Mouse (Mus musculus) gastrocnemius, postnatal 36 days (tissue): ENCODE data around the gene Cacna2d1. TPM values are rescaled to one million over a fixed set of nuclear protein-coding genes. Genes with fewer than 3 reads are reported as not detected.

Experiments used
- DNase-seq, 2 experiments: peaks; one replicate each; pipeline ENCODE4 v3.0.0; 2022
- intact Hi-C: fragments of 180-260 bp; cut with DNase I; formaldehyde crosslinking; loops from one replicate; pipeline ENCODE4 v1.15.1; 2025
- long read RNA-seq, 2 experiments: library from polyadenylated mRNA; stranded (forward); transcript quantifications; one replicate each; pipeline ENCODE4 v2.0.0; 2021
- total RNA-seq, 2 experiments: library from RNA; stranded (reverse); gene quantifications; 2 replicates each; pipeline ENCODE4 v1.2.3; 2021

Gene Cacna2d1
- 100 to 1,000 TPM; 267 to 304 TPM for total RNA-seq
- long read RNA-seq, experiment 1, partial matches to known transcripts: 8 of 40 reads
- long read RNA-seq, experiment 1, other reads (novel, unspliced or antisense): 28 of 40 reads
- long read RNA-seq, experiment 2, transcript Cacna2d1-201 (39 exons, 3,933 nt): major isoform, 9 of 46 reads
- long read RNA-seq, experiment 2, partial matches to known transcripts: 35 of 46 reads
- long read RNA-seq, experiment 2, other reads (novel, unspliced or antisense): 2 of 46 reads

DNA sequence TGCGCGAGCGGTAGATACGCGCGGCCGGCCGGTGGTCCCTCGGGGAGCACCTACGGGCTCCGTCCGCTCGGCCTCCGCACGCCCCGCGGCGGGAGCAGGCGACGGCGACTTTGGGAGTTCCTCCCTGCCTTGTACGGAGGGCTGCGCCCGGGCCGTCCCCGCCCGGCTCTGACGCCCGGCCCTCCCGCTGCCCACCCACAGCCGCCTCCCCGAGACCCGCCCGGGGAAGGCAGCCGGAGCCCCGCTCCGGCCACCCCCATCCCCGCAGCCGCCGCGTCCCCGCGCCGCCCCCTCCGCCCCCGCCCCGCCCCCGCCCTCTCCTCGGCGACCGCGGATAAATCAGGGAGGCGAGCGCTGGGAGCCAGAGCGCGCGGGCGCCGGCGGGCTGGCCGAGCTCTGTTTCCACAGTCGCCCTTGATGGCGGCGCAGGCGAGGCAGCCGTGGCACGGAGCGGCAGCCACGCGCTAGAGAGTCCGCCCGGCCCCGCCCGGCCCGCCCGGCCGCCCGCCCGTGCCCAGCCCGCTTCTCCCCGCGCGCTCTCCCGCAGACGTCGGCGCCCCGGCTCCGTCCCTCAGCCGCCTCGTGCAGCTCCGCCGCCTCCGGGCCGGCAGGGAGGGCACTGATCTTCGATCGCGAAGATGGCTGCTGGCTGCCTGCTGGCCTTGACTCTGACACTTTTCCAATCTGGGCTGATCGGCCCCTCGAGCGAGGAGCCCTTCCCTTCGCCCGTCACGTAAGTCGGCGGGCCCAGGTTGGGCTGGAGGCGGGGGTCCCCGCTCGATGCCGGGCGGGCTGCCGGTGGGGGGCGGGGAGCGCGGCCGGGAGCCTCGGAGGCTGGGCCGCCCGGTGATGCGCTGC, at the start of gene Cacna2d1:
Gene Cacna2d1 (plus strand): TSS at position 316 of the 858 bp plus-strand sequence.
- intact Hi-C loops: no loop called here
- DNase-seq: peak; percentile 50 to 68

DNA sequence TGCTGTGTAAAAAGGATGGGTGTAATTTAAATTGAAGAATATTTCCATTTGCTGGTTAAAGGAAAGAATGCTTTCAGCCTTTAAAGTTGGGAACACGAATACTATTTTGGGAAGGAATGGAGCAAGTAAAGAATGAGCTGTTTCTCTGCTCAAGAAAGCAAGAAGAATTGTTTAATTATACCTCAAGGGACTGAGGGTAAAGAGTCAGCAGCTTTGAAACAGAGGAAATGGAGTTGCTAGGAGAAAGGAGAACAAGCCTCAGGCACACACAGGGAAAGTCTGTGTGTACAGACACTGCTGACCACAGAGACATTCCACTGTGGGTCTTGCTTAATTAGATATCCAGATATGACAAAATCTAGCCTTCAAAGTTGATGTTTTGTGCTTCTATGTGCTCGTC, 39.4 kb upstream of the Cacna2d1 start:
- DNase-seq: no peak
- intact Hi-C loops: no loop called here

- no peak for DNase-seq
- intact Hi-C loops: no loop called here
Measured at GRCm38 (mm10) chr5:15896706-15897105, 37.8 kb upstream of the Cacna2d1 start.

DNA sequence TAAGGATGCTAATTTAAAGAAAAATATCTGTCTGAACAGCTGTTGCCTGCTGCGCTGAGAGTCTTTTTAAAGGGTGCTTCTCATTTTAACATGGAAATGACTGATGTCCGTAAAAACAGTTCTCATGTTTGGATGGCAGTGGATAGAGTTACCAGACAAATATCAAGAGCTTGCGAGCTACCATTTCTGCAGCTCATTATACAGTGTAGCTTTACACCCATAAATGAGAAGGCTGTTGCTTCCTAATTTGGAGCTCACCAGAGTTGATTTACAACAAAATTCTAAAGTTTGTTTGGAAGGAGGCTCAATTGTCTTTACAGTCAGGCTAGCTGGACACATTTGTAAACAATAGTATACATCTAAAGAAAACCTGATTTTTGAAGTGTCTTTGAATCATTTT, 28.0 kb upstream of the Cacna2d1 start:
- intact Hi-C loops: no loop called here
- no peak for DNase-seq

- intact Hi-C loops: no loop called here
- no peak for DNase-seq
Measured at GRCm38 (mm10) chr5:15914931-15915330, 19.6 kb upstream of the Cacna2d1 start.

DNA sequence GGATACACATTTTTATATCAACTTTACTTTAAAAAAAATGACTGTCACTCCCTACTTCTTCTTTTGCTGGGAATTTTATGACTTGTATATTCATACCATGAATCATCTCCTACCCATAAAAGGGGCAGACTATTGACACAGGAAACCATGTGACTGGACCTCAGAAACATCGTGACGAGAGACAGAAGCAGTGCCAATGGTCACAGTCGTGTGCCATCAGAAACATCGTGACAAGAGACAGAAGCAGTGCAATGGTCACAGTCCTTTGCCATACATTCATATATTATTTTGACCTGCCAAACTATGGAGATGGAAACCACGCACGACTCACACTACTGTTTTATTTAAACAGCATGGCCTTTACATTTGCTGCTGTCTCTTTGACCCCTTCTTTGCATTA, 6.0 kb upstream of the Cacna2d1 start:
- intact Hi-C loops: no loop called here
- DNase-seq: no peak

- intact Hi-C loops: no loop called here
- DNase-seq: no peak
Measured at GRCm38 (mm10) chr5:15933017-15933416, 1.5 kb upstream of the Cacna2d1 start.

- intact Hi-C loops: no loop called here
- peak in 1 of 2 experiments; percentile 15 for DNase-seq
Measured at GRCm38 (mm10) chr5:15933581-15934375, 713 bp upstream of the Cacna2d1 start.

GRCm38 (mm10) chr5:15935234-15935728, 790 bp downstream of the Cacna2d1 start:
- no peak for DNase-seq
- intact Hi-C loops: no loop called here

- no peak for DNase-seq
- intact Hi-C loops: no loop called here
Measured at GRCm38 (mm10) chr5:15935831-15936710, 1.6 kb downstream of the Cacna2d1 start.

- no peak for DNase-seq
- intact Hi-C loops: no loop called here
Measured at GRCm38 (mm10) chr5:15941191-15941725, 6.8 kb downstream of the Cacna2d1 start.

DNA sequence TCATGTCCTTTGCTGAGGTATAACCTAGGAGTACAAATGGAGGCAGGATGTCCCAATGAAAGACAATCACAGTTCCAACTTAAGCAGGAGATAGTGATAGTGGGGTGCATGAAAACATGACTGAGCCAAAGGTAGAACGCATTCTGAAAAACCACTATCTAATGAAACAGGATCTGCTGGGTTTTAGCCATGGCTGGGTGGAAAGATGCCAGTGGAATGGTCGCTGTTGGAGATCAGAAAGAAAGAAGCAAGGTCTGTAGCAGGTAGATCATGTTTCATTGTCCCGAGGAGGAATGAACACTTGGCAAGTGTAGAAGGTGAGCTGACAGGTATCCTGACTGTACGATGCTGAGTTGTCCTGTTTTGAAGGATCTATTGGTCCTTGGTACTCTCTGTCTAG, 7.6 kb downstream of the Cacna2d1 start:
- intact Hi-C loops: no loop called here
- no peak for DNase-seq

- no peak for DNase-seq
- intact Hi-C loops: no loop called here
Measured at GRCm38 (mm10) chr5:15948290-15949037, 14.0 kb downstream of the Cacna2d1 start.

DNA sequence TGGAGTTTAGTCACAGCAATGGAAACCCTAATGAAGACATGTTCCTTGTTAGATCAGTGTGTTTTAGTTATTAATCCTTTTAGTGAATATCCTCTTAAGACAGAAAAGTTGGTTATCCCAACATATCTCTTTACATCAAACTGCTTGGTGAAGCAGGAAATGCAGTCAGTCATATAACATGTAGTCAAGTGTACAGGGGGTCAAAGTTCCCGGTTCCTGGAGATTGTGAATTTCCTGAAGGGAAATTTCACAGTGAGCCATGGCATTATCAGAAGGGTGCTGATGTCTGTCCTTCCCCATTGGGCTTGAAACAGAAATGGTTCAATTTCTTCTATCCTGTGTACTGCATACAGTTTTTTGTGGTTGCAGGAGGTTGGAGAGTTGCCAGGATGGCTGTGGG, 25.3 kb downstream of the Cacna2d1 start:
- DNase-seq: no peak
- intact Hi-C loops: no loop called here

GRCm38 (mm10) chr5:15961866-15962265, 27.4 kb downstream of the Cacna2d1 start:
- DNase-seq: no peak

DNA sequence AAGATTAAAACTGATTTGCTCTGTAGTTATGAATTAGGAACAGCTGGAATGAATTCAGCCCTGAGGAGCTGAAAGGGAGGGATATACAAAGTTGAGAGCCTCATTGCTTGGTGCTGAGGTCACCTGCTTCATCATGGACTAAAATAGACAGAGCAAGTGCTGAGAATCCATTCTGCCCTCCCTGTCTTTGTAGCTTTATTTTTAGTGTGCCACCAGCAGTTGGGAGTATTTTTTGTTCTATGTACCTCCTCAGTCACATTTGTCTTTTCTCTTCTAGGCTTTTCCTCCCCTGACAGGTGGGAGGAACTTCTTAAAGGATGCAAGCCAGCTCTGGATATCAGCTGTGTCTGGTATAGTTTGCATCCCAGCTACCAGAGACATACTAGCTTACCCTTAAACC, 32.4 kb downstream of the Cacna2d1 start:
- intact Hi-C loops: no loop called here
- DNase-seq: no peak

More at GRCm38 (mm10) chr5:15961866-15962265, 27.4 kb downstream of the Cacna2d1 start:
- intact Hi-C loops: no loop called here

DNA sequence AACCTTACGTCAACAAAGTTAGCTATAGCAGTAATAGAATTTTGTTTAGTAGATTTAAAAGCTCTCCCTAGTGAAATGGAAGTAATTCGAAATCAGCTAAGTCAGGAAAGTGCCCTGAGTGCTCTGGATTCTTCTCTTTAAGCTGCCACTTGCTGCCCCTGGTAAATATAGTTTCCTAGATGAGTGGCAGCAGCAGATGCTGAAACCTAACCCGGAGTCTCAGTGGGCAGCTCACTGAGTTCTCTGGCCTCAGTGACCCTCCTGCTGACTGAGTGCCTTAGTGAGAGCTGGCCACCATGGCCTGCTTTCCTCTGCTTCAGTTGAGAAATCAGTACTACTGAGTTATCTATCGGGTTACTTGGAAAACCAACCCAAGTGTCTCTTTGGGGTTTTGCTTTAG, 37.3 kb downstream of the Cacna2d1 start:
- intact Hi-C loops: no loop called here
- DNase-seq: peak; percentile 27 to 56

- intact Hi-C loops: no loop called here
- peak in 1 of 2 experiments; percentile 6 for DNase-seq
Measured at GRCm38 (mm10) chr5:15972351-15972750, 37.9 kb downstream of the Cacna2d1 start.

DNA sequence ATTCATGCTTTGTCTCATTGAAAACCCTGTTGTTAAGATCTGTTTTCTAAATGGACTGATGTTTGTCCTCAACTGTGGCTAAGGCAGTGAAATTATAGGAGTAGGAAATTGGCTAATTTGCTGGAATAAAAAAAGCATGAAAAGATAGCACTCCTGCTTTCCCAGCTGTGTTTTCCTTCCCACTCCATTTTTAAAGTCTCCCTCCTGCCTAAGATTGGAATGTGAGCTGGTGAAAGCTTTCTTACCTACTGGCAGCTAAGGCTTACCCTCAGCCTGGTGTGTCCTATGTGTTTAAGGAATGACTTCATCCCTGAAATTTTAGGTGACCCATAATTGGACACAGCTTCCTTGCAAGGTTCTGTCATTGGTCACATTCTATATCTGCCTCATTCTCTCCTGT, 40.2 kb downstream of the Cacna2d1 start:
- no peak for DNase-seq
- intact Hi-C loops: no loop called here
